Mouse (Mus musculus) inflammation-experienced regulatory T-cells, adult 6 months (primary cell): ENCODE measurements around the gene Luzp4. TPM values are rescaled to one million over a fixed set of nuclear protein-coding genes. Genes with fewer than 3 reads are reported as not detected.
"Not testable (repeated sequence)": the region's sequence is repeated elsewhere in the genome, so short reads cannot be mapped to it uniquely, and the experiment has no call there.

Experiments
- ATAC-seq: one replicate; pipeline ENCODE4 v1.8.0; 2017
- polyA plus RNA-seq, 3 experiments: library from polyadenylated mRNA; unstranded; fragments of 100-300 nt; shearing (Covaris generic); gene quantifications; one replicate each; pipeline ENCODE4 v1.2.1; 2017

Gene Luzp4
- not detected for polyA plus RNA-seq

GRCm38 (mm10) chrX:148857340-148857739 lies at the start of gene Luzp4:
Gene Luzp4, plus strand, starts transcription at chrX:148857640.
- ATAC-seq = not testable (repeated sequence)

GRCm38 (mm10) chrX:148841801-148842200 lies 15.6 kb upstream of the Luzp4 start:
- ATAC-seq = not testable (repeated sequence)

Other genes with a start within 250 kb of the Luzp4 start
- gene Gm8334, start 242.5 kb upstream of the Luzp4 start, polyA plus RNA-seq = not detected
- not detected for gene Gm15127, start 194.0 kb upstream of the Luzp4 start, polyA plus RNA-seq
- not detected for gene Ott, start 216.6 kb downstream of the Luzp4 start, polyA plus RNA-seq